Mouse (Mus musculus): ENCODE data around the gene H3f3a.
A peak's percentile ranks its signal among the peaks of the same experiment; 100 is the strongest.

The H3f3a gene

GRCm38 (mm10) chr1:180782906-180783579 is 30.7 kb downstream of the H3f3a start:
- DNase-seq (ENCODE audit: low read depth): peak; percentile 41

GRCm38 (mm10) chr1:180781250-180781649 is 32.5 kb downstream of the H3f3a start:
- DNase-seq (ENCODE audit: low read depth): no peak

GRCm38 (mm10) chr1:180780291-180780690 is 33.5 kb downstream of the H3f3a start:
- no peak for DNase-seq (ENCODE audit: low read depth)

GRCm38 (mm10) chr1:180778941-180779340 is 34.8 kb downstream of the H3f3a start:
- DNase-seq (ENCODE audit: low read depth): no peak

- DNase-seq (ENCODE audit: low read depth): no peak
Observed at GRCm38 (mm10) chr1:180778403-180778754, 35.4 kb downstream of the H3f3a start.

- peak; percentile 88 for DNase-seq (ENCODE audit: low read depth)
Observed at GRCm38 (mm10) chr1:180777660-180778402, 35.9 kb downstream of the H3f3a start.

GRCm38 (mm10) chr1:180777289-180777659 is 36.5 kb downstream of the H3f3a start:
- DNase-seq (ENCODE audit: low read depth): no peak

GRCm38 (mm10) chr1:180776494-180776893 is 37.2 kb downstream of the H3f3a start:
- DNase-seq (ENCODE audit: low read depth): no peak

- no peak for DNase-seq (ENCODE audit: low read depth)
Observed at GRCm38 (mm10) chr1:180775849-180776493, 37.8 kb downstream of the H3f3a start.

- DNase-seq (ENCODE audit: low read depth): no peak
Observed at GRCm38 (mm10) chr1:180775317-180775716, 38.4 kb downstream of the H3f3a start.

- peak; percentile 66 for DNase-seq (ENCODE audit: low read depth)
Observed at GRCm38 (mm10) chr1:180774664-180775063, 39.1 kb downstream of the H3f3a start.

GRCm38 (mm10) chr1:180772291-180772690 is 41.5 kb downstream of the H3f3a start:
- DNase-seq (ENCODE audit: low read depth): peak; percentile 60

- DNase-seq (ENCODE audit: low read depth): no peak
Observed at GRCm38 (mm10) chr1:180771722-180772121, 42.0 kb downstream of the H3f3a start.

GRCm38 (mm10) chr1:180771306-180771705 is 42.4 kb downstream of the H3f3a start:
- DNase-seq (ENCODE audit: low read depth): no peak

GRCm38 (mm10) chr1:180768334-180769168 is 45.2 kb downstream of the H3f3a start:
- peak; percentile 89 for DNase-seq (ENCODE audit: low read depth)

- no peak for DNase-seq (ENCODE audit: low read depth)
Observed at GRCm38 (mm10) chr1:180767541-180768333, 46.0 kb downstream of the H3f3a start.

- no peak for DNase-seq (ENCODE audit: low read depth)
Observed at GRCm38 (mm10) chr1:180766557-180766956, 47.2 kb downstream of the H3f3a start.

- DNase-seq (ENCODE audit: low read depth): no peak
Observed at GRCm38 (mm10) chr1:180765393-180765792, 48.4 kb downstream of the H3f3a start.

- peak; percentile 91 for DNase-seq (ENCODE audit: low read depth)
Observed at GRCm38 (mm10) chr1:180763828-180764227, 49.9 kb downstream of the H3f3a start.

GRCm38 (mm10) chr1:180763307-180763706 is 50.4 kb downstream of the H3f3a start:
- DNase-seq (ENCODE audit: low read depth): no peak

- no peak for DNase-seq (ENCODE audit: low read depth)
Observed at GRCm38 (mm10) chr1:180762679-180763078, 51.1 kb downstream of the H3f3a start.

All from NIH3T3 (cell line).